Mouse (Mus musculus): Measurements from ENCODE around the gene Tns1.

DNA sequence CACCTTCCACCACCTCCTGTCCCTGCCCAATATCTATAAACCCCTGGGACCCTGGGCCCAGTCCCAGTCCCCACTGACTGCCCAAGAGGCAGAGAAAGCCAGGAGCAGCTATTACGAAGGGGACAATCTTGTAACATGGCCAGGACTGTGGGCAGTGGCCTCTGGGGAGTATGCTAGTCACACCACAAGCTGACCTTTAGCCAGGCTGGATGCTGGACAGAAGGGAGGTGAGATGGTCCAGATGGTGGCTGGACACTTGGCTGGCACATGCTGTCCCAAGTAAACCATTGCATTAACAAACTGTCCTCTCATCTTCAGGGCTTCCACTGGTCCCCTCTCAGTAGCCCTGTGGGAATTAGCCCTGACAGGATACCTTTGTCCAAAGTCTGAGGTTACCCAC is 79.8 kb downstream of the Tns1 start:
- TF ChIP-seq CTCF (IDR thresholded peaks at IDR 0.05; ENCODE audit: borderline replicate concordance, control insufficient read depth, extremely low read depth, insufficient read depth, low read length, poor library complexity) (no peak), POLR2A (IDR thresholded peaks at IDR 0.05; ENCODE audit: control insufficient read depth, extremely low read depth, insufficient read depth, low read length, poor library complexity) (no peak)
